Mouse (Mus musculus) CH12F3 (cell line): ENCODE measurements around the gene Kl.

Experiments used
- in situ Hi-C: fragments of 300-500 bp; cut with MboI; formaldehyde crosslinking; loops from 2 replicates; pipeline ENCODE4 v1.14.3; 2020; ENCODE audit warnings: low sequenced_read_pairs

Gene Kl

GRCm38 (mm10) chr5:151026069-151026468 lies 73.7 kb downstream of the Kl start:
- in situ Hi-C loops = no loop called here

GRCm38 (mm10) chr5:151027171-151027570 lies 74.8 kb downstream of the Kl start:
- in situ Hi-C loops = no loop called here

- in situ Hi-C loops = no loop called here
Measured at GRCm38 (mm10) chr5:151028906-151029305, 76.5 kb downstream of the Kl start.

- in situ Hi-C loops = no loop called here
Measured at GRCm38 (mm10) chr5:151034715-151035512, 82.5 kb downstream of the Kl start.

- in situ Hi-C loops = no loop called here
Measured at GRCm38 (mm10) chr5:151037871-151038270, 85.5 kb downstream of the Kl start.

GRCm38 (mm10) chr5:151042911-151043310 lies 90.5 kb downstream of the Kl start:
- in situ Hi-C loops = no loop called here
